Mouse (Mus musculus) megakaryocyte, embryonic 14.5 days (primary cell): ENCODE measurements around the gene Arhgap32.

Experiments used
- FLI1 ChIP-seq: IDR thresholded peaks from 2 replicates; pipeline ENCODE4 v1.6.1; 2012; ENCODE audit warnings: low read length, inconsistent platforms, mixed read lengths
- GATA1 ChIP-seq: IDR thresholded peaks from 3 replicates; pipeline ENCODE4 v1.6.1; 2012; ENCODE audit warnings: mixed read lengths, low read length, inconsistent platforms, borderline replicate concordance

DNA sequence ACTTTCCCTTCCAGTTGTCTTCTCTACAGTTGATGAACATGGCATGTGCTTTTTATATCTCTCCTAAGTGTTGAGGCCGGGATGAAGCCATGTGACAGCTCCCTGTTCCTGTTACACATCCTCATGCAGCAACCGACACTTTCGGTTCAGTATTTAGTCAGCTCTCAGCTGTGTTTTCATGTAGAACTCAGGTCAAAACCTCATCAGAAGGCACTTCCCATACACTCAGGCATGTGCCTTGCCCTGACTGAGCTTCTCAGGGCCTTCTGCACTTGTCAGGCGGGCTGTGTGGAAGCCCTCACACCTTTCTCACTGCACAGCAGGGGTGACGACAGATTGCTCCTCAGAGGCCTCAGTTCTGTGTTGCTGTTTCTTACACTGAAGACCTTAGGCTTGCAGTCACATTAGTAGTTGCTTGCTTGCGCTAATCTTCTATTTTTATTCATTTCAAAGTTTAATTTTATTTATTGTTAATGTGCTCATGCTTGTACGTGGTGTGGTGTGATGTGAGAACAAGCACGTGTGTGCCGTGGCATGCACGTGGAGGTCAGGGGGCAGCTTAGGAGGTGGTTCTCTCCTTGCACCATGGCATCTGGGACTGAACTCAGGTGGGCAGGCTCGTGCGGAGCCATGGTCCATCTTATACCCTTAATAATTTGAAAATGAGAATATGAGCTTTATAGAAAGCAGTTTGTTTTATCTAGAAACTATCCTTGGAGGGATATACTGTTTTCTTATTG, 30.5 kb downstream of the Arhgap32 start:
- TF ChIP-seq GATA1 (no peak), FLI1 (no peak)
